Mouse (Mus musculus): Measurements from ENCODE around the gene Zfp974.
"Not testable (repeated sequence)": the region's sequence is repeated elsewhere in the genome, so short reads cannot be mapped to it uniquely, and the experiment has no call there.

The Zfp974 gene

GRCm38 (mm10) chr7:27928818-27929695 is at the start of gene Zfp974:
TSS of gene Zfp974 (minus strand) at chr7:27929460.
- DNase-seq (ENCODE audit: low spot score) = peak; percentile 88

- not testable (repeated sequence) for DNase-seq (ENCODE audit: low spot score)
Measured at GRCm38 (mm10) chr7:27949451-27949850, 20.2 kb upstream of the Zfp974 start.

- peak; percentile 24 for DNase-seq (ENCODE audit: low spot score)
Measured at GRCm38 (mm10) chr7:27941869-27942268, 12.6 kb upstream of the Zfp974 start.

- DNase-seq (ENCODE audit: low spot score) = not testable (repeated sequence)
Measured at GRCm38 (mm10) chr7:27933800-27934158, 4.5 kb upstream of the Zfp974 start.

- peak; percentile 8 for DNase-seq (ENCODE audit: low spot score)
Measured at GRCm38 (mm10) chr7:27933050-27933799, 4.0 kb upstream of the Zfp974 start.

GRCm38 (mm10) chr7:27927041-27927440 is 2.2 kb downstream of the Zfp974 start:
- DNase-seq (ENCODE audit: low spot score) = not testable (repeated sequence)

- not testable (repeated sequence) for DNase-seq (ENCODE audit: low spot score)
Measured at GRCm38 (mm10) chr7:27910952-27911351, 18.3 kb downstream of the Zfp974 start.

- no peak for DNase-seq (ENCODE audit: low spot score)
Measured at GRCm38 (mm10) chr7:27905061-27905848, 24.0 kb downstream of the Zfp974 start.

GRCm38 (mm10) chr7:27900601-27901000 is 28.7 kb downstream of the Zfp974 start:
- no peak for DNase-seq (ENCODE audit: low spot score)

- no peak for DNase-seq (ENCODE audit: low spot score)
Measured at GRCm38 (mm10) chr7:27881721-27882120, 47.5 kb downstream of the Zfp974 start.

GRCm38 (mm10) chr7:27862578-27862977 is 66.7 kb downstream of the Zfp974 start:
- DNase-seq (ENCODE audit: low spot score) = not testable (repeated sequence)

- peak; percentile 85 for DNase-seq (ENCODE audit: low spot score)
Measured at GRCm38 (mm10) chr7:27860396-27861235, 68.6 kb downstream of the Zfp974 start.

GRCm38 (mm10) chr7:27859301-27860251 is 69.7 kb downstream of the Zfp974 start:
- no peak for DNase-seq (ENCODE audit: low spot score)

Data from embryo, embryonic 10.5 days (tissue).